Mouse (Mus musculus): ENCODE results near the gene Pnmal1. TPM values are rescaled to one million over a fixed set of nuclear protein-coding genes. Genes with fewer than 3 reads are reported as not detected.

Gene Pnmal1
- polyA plus RNA-seq, 1 experiment from 2014 or later, result 2.9 TPM

- 73% methylated on average over 5 of the region's 5 CpGs for WGBS
- Histone ChIP-seq H3K27me3 (no peaks in the 10 kb centered on the region), H3K9me3 (replicated peaks) (no peaks in the 10 kb centered on the region), H3K36me3 (no peaks in the 10 kb centered on the region), H3K4me1 (0 out of 2 replicates have a peak, but pooled peaks cover 5% of the 10 kb centered on the region), H3K9ac (no peak overlapping the region), H3K4me3 (replicated peaks) (no peak overlapping the region), H3K27ac (replicated peaks) (no peak overlapping the region), H3K4me2 (replicated peaks) (no peak overlapping the region)
- ATAC-seq (ENCODE audit: insufficient number of reproducible peaks, low FRiP score, low TSS enrichment, low read depth), result no peak
Measured at GRCm38 (mm10) chr7:16961678-16962077, 2.2 kb downstream of the Pnmal1 start.

DNA sequence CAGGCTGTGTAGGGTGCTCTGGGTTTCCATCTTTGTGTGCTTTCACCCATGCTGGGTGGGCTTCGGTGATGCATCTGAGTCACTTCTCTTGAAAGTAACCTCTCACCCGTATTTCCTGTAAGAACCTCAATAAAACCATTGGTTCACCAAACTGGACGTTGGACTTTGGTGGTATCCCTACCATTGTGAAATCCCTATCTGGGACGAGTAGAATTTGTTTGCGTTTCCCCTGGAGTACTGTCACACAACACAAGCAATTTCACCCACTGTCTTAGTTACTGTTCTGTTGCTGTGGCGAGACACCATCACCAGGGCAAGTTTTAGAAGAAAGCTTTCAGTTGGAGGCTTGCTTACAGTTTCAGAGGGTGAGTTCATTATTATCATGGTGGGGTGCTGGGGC, 8.9 kb downstream of the Pnmal1 start:
- 83% methylated on average over 6 of the region's 6 CpGs for WGBS
- no peaks in the 10 kb centered on the region for H3K4me1 ChIP-seq
- H3K9me3 ChIP-seq (replicated peaks), result no peaks in the 10 kb centered on the region
- ATAC-seq (ENCODE audit: insufficient number of reproducible peaks, low FRiP score, low TSS enrichment, low read depth), result no peak
- no peaks in the 10 kb centered on the region for H3K27me3 ChIP-seq
- no peak overlapping the region for H3K4me2 ChIP-seq (replicated peaks)
- no peak overlapping the region for H3K4me3 ChIP-seq (replicated peaks)
- no peaks in the 10 kb centered on the region for H3K36me3 ChIP-seq
- no peak overlapping the region for H3K27ac ChIP-seq (replicated peaks)
- no peak overlapping the region for H3K9ac ChIP-seq

DNA sequence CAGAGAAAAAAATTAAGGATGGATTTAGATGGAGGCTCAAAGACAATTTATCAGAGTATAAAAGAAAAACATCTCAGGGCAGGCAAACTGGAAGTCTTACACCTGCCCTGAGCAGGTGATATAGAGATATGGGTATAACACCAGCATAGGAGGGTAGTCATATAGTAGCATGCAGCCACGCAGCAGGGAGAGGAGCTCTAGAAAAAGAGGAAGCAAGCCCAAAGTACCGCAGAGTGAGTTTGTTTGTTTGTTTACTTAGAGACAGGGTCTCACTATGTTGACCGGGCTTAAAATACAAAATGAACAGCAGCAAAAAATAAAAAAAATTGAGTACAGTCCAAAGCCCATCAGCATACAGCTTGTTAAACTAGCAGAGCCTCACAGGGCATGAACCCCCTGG, 11.7 kb downstream of the Pnmal1 start:
- Histone ChIP-seq H3K9me3 (replicated peaks) (no peaks in the 10 kb centered on the region), H3K27ac (replicated peaks) (no peak overlapping the region), H3K4me2 (replicated peaks) (no peak overlapping the region), H3K4me1 (no peaks in the 10 kb centered on the region), H3K9ac (no peak overlapping the region), H3K27me3 (no peaks in the 10 kb centered on the region), H3K36me3 (no peaks in the 10 kb centered on the region), H3K4me3 (replicated peaks) (no peak overlapping the region)
- WGBS, result 87% methylated on average over 3 of the region's 3 CpGs
- no peak for ATAC-seq (ENCODE audit: insufficient number of reproducible peaks, low FRiP score, low TSS enrichment, low read depth)

GRCm38 (mm10) chr7:16974018-16974417, 14.5 kb downstream of the Pnmal1 start:
- no peak overlapping the region for H3K4me2 ChIP-seq (replicated peaks)
- no peak overlapping the region for H3K9ac ChIP-seq
- 57% methylated on average over 6 of the region's 6 CpGs for WGBS
- peak; percentile 70; the same call in 1 of the 2 replicates for ATAC-seq (ENCODE audit: insufficient number of reproducible peaks, low FRiP score, low TSS enrichment, low read depth)
- H3K9me3 ChIP-seq (replicated peaks), result no peaks in the 10 kb centered on the region
- no peak overlapping the region for H3K27ac ChIP-seq (replicated peaks)
- H3K4me3 ChIP-seq (replicated peaks), result no peak overlapping the region
- H3K4me1 ChIP-seq, result no peaks in the 10 kb centered on the region
- H3K36me3 ChIP-seq, result no peaks in the 10 kb centered on the region
- H3K27me3 ChIP-seq, result no peaks in the 10 kb centered on the region

- no peak overlapping the region for H3K9ac ChIP-seq
- no peaks in the 10 kb centered on the region for H3K27me3 ChIP-seq
- no peak overlapping the region for H3K4me3 ChIP-seq (replicated peaks)
- H3K36me3 ChIP-seq, result no peaks in the 10 kb centered on the region
- H3K27ac ChIP-seq (replicated peaks), result no peak overlapping the region
- no peaks in the 10 kb centered on the region for H3K9me3 ChIP-seq (replicated peaks)
- WGBS, result 62% methylated on average over 8 of the region's 8 CpGs
- peaks cover 13% of the 10 kb centered on the region for H3K4me1 ChIP-seq
- no peak for ATAC-seq (ENCODE audit: insufficient number of reproducible peaks, low FRiP score, low TSS enrichment, low read depth)
- H3K4me2 ChIP-seq (replicated peaks), result no peak overlapping the region
Measured at GRCm38 (mm10) chr7:16976298-16976697, 16.8 kb downstream of the Pnmal1 start.

DNA sequence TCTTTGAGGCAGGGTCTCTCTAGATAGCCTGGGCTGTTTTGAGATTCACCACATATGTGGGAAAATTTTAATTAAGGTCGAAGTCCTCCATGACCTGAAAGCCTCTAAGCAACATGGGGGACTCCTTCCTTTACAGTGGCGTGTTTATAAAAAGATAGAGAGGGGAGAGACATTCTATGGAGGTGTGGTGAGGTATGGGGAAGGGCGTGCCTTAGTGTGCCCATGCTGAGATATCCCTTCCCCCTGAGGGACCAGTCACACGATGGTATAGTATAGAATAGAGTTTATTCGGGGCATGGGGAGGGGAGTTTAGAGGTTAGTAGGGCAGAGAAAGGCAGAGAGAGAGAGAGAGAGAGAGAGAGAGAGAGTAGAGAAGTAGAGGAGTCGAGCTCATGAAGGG, 18.7 kb downstream of the Pnmal1 start:
- H3K4me3 ChIP-seq (replicated peaks), result no peak overlapping the region
- no peaks in the 10 kb centered on the region for H3K9me3 ChIP-seq (replicated peaks)
- no peak overlapping the region for H3K27ac ChIP-seq (replicated peaks)
- 78% methylated on average over 6 of the region's 6 CpGs for WGBS
- H3K9ac ChIP-seq, result no peak overlapping the region
- no peak overlapping the region for H3K4me2 ChIP-seq (replicated peaks)
- no peaks in the 10 kb centered on the region for H3K27me3 ChIP-seq
- no peak for ATAC-seq (ENCODE audit: insufficient number of reproducible peaks, low FRiP score, low TSS enrichment, low read depth)
- peaks cover 20% of the 10 kb centered on the region for H3K4me1 ChIP-seq
- no peaks in the 10 kb centered on the region for H3K36me3 ChIP-seq

DNA sequence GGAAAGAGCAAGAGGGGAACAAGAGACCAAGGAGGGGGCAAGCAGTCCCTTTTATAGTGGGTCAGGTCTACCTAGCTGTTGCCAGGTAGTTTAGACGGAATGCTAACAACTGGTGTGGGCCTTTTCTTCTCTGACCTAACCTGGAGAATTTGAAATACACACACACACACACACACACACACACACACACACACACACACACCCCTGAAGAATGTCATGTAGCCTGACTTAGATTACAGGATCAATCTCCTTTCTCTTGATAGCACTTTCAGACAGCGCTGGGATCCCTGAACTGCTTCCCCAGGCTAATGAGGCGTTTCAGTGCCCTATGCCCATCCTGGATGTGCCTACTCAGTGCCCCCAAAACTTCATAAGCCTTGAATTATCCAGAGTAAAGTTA, 19.1 kb downstream of the Pnmal1 start:
- Histone ChIP-seq H3K9me3 (replicated peaks) (no peaks in the 10 kb centered on the region), H3K27me3 (no peaks in the 10 kb centered on the region), H3K4me1 (peaks cover 21% of the 10 kb centered on the region), H3K27ac (replicated peaks) (no peak overlapping the region), H3K4me2 (replicated peaks) (no peak overlapping the region), H3K36me3 (no peaks in the 10 kb centered on the region), H3K4me3 (replicated peaks) (no peak overlapping the region), H3K9ac (no peak overlapping the region)
- no peak for ATAC-seq (ENCODE audit: insufficient number of reproducible peaks, low FRiP score, low TSS enrichment, low read depth)
- WGBS, result 89% methylated on average over 3 of the region's 3 CpGs

- H3K36me3 ChIP-seq, result no peaks in the 10 kb centered on the region
- H3K9ac ChIP-seq, result no peak overlapping the region
- H3K4me1 ChIP-seq, result peaks cover 21% of the 10 kb centered on the region
- H3K4me3 ChIP-seq (replicated peaks), result peak overlapping the region; percentile 23
- 1% methylated on average over 12 of the region's 12 CpGs for WGBS
- H3K4me2 ChIP-seq (replicated peaks), result peak overlapping the region; percentile 42
- peak; percentile 48; the same call in 1 of the 2 replicates for ATAC-seq (ENCODE audit: insufficient number of reproducible peaks, low FRiP score, low TSS enrichment, low read depth)
- peak overlapping the region; percentile 84 for H3K27ac ChIP-seq (replicated peaks)
- no peaks in the 10 kb centered on the region for H3K9me3 ChIP-seq (replicated peaks)
- H3K27me3 ChIP-seq, result no peaks in the 10 kb centered on the region
Measured at GRCm38 (mm10) chr7:16980348-16980747, 20.9 kb downstream of the Pnmal1 start.

DNA sequence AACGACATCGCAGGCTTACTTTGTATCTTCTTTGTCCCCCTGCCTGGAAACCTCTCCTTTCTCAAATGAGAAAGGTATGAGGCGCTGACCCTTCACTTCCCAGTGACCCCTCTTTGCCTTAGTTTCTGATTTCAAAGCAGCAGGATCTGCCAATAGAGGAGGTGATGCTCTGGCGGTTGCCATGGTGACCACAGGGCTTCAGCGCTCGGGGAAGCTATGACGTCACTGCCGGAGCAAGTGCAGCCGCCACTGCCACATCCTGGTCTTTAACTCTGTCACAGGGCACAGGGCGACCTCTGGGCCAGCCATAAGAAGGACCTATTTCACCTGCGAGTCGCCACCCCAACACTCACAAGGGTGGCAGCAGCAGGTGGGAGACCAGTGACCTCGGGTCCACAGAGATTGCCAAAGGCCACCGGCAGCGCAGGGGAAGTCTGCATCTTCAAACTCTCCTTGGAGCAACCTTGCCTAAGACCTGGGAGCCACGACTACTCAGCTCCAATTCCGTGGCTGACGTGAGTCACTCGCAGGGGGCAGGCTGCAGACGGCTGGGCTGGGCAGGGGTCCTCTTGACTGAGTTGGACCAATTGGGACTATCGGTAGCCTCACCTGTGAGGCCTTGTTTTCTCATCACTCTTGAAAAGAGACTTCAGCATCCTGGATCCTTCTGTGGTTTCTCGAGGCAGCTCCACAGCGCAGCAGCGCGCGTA, 23.5 kb downstream of the Pnmal1 start, which contains the start of gene Gm42372:
TSS of gene Gm42372 (plus strand) at position 228 of the 710 bp plus-strand sequence.
- ATAC-seq (ENCODE audit: insufficient number of reproducible peaks, low FRiP score, low TSS enrichment, low read depth), result no peak
- no peaks in the 10 kb centered on the region for H3K27me3 ChIP-seq
- H3K9me3 ChIP-seq (replicated peaks), result no peaks in the 10 kb centered on the region
- H3K27ac ChIP-seq (replicated peaks), result no peak within 1 kb of the TSS
- 22% methylated on average over 26 of the region's 26 CpGs for WGBS
- no peak within 1 kb of the TSS for H3K9ac ChIP-seq
- H3K36me3 ChIP-seq, result no peaks in the 10 kb centered on the region
- peaks cover 29% of the 10 kb centered on the region for H3K4me1 ChIP-seq
- peak within 1 kb of the TSS; percentile 6; the same call in 1 of the 2 replicates for H3K4me2 ChIP-seq (replicated peaks)
- H3K4me3 ChIP-seq (replicated peaks), result no peak within 1 kb of the TSS; the same call in 1 of the 2 replicates

DNA sequence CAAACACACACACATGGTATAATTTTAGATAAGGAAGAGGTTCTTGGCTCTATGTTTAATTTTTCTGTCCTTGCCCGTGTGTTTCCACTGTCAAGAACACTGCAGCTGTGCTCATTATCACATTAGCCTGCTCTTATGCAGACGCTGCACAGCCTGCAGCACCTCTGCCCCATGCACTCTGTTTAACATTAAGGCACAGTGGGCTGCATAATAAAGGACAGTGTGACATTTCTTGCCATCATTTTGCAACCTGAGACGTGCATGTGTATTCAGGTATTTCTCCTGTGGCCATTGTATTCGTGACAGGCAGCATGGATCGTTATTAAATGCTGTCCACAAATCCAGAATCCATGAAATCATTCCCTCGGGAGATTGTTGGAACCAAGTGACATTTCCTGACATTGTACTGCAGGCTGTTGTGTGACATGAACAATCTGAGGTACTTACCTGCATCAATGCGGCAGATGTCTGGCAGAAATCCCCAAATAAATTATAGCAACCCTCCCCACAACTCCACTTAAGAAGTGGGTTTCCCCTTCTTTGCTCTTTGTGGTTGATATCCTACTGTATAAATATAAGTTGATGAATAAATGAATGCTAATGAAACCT, 28.2 kb downstream of the Pnmal1 start:
- peaks cover 49% of the 10 kb centered on the region for H3K4me1 ChIP-seq
- no peak overlapping the region for H3K4me3 ChIP-seq (replicated peaks)
- H3K27me3 ChIP-seq, result no peaks in the 10 kb centered on the region
- H3K4me2 ChIP-seq (replicated peaks), result no peak overlapping the region
- H3K9me3 ChIP-seq (replicated peaks), result no peaks in the 10 kb centered on the region
- peak overlapping the region; percentile 60 for H3K27ac ChIP-seq (replicated peaks)
- no peak for ATAC-seq (ENCODE audit: insufficient number of reproducible peaks, low FRiP score, low TSS enrichment, low read depth)
- no peak overlapping the region for H3K9ac ChIP-seq
- WGBS, result 21% methylated on average over 7 of the region's 7 CpGs
- H3K36me3 ChIP-seq, result no peaks in the 10 kb centered on the region

DNA sequence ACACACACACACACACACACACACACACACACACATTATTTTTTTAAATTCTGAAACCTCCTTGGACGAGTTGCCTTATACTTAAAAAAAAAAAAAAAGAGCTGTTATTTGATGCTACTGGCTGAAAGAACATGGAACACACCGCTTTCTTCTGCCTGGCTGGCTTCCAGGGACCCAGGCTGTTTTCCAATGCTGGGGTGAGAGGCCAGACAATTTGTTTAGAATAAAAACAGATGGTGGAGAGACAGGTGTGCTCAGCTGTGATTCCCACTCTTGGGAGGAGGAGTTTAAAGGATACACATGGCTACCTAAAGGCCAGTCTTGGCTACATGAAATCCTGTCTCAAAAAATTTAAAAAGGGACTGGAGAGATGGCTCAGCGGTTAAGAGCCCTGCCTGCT, 28.9 kb downstream of the Pnmal1 start:
- H3K9me3 ChIP-seq (replicated peaks), result no peaks in the 10 kb centered on the region
- H3K27me3 ChIP-seq, result no peaks in the 10 kb centered on the region
- no peak for ATAC-seq (ENCODE audit: insufficient number of reproducible peaks, low FRiP score, low TSS enrichment, low read depth)
- peaks cover 46% of the 10 kb centered on the region for H3K4me1 ChIP-seq
- WGBS, result 20% methylated on average over 3 of the region's 3 CpGs
- no peak overlapping the region for H3K4me3 ChIP-seq (replicated peaks)
- no peak overlapping the region for H3K9ac ChIP-seq
- H3K4me2 ChIP-seq (replicated peaks), result no peak overlapping the region
- H3K27ac ChIP-seq (replicated peaks), result peak overlapping the region; percentile 60
- no peaks in the 10 kb centered on the region for H3K36me3 ChIP-seq
